Mouse (Mus musculus) bone marrow macrophage, adult 2 months (primary cell): ENCODE data around the gene Armc6. TPM values are rescaled to one million over a fixed set of nuclear protein-coding genes. Genes with fewer than 3 reads are reported as not detected.

Source experiments
- H3K27ac ChIP-seq: 2 replicates; pipeline ENCODE4 v1.5.1; 2012; ENCODE audit warnings: low read depth, low read length; ENCODE audit not compliant: insufficient read depth
- H3K4me1 ChIP-seq: 2 replicates; pipeline ENCODE4 v1.6.1; 2012; ENCODE audit warnings: low read length; ENCODE audit not compliant: control insufficient read depth, insufficient read depth
- H3K4me3 ChIP-seq: 2 replicates; pipeline ENCODE4 v1.5.1; 2012; ENCODE audit warnings: mild to moderate bottlenecking, low read length, moderate library complexity; ENCODE audit not compliant: insufficient read depth
- CTCF ChIP-seq: IDR thresholded peaks from 2 replicates; pipeline ENCODE4 v1.5.1; 2012; ENCODE audit warnings: low read depth, mild to moderate bottlenecking, low read length, moderate library complexity
- POLR2A ChIP-seq: IDR thresholded peaks from 2 replicates; pipeline ENCODE4 v1.6.1; 2012; ENCODE audit warnings: mild to moderate bottlenecking, low read depth, low read length, borderline replicate concordance
- polyA plus RNA-seq: library from polyadenylated mRNA; stranded (reverse); fragments of >200 nt; gene quantifications from 2 replicates; pipeline ENCODE4 v1.2.4, GENCODE M21; 2012; ENCODE audit not compliant: missing spikeins, insufficient read depth, insufficient read length

The Armc6 gene
- polyA plus RNA-seq, 1 experiment = 5.0 TPM

GRCm38 (mm10) chr8:70174079-70174478 lies 60.2 kb downstream of the Armc6 start:
- Histone ChIP-seq H3K4me1 (peaks cover 13% of the 10 kb centered on the region), H3K4me3 (no peak overlapping the region), H3K27ac (no peak overlapping the region)
- TF ChIP-seq POLR2A = no peak
- no peak for TF ChIP-seq CTCF

GRCm38 (mm10) chr8:70173320-70173719 lies 60.9 kb downstream of the Armc6 start:
- Histone ChIP-seq H3K27ac (no peak overlapping the region), H3K4me3 (no peak overlapping the region), H3K4me1 (peaks cover 13% of the 10 kb centered on the region)
- TF ChIP-seq CTCF (no peak), POLR2A (no peak)

GRCm38 (mm10) chr8:70172043-70172681 lies 62.1 kb downstream of the Armc6 start, which contains the start of gene Tmem161a:
TSS of gene Tmem161a (plus strand) at chr8:70172356.
- no peak for TF ChIP-seq CTCF
- no peak for TF ChIP-seq POLR2A
- Histone ChIP-seq H3K4me1 (peaks cover 13% of the 10 kb centered on the region), H3K27ac (peak within 1 kb of the TSS; percentile 33; the same call in 1 of the 2 replicates), H3K4me3 (peak within 1 kb of the TSS; percentile 78)

GRCm38 (mm10) chr8:70171240-70171639 lies 63.0 kb downstream of the Armc6 start:
- no peak for TF ChIP-seq CTCF
- TF ChIP-seq POLR2A = no peak
- Histone ChIP-seq H3K27ac (no peak overlapping the region), H3K4me1 (peaks cover 13% of the 10 kb centered on the region)

GRCm38 (mm10) chr8:70170748-70171147 lies 63.5 kb downstream of the Armc6 start:
- TF ChIP-seq CTCF = no peak
- TF ChIP-seq POLR2A = no peak
- no peak overlapping the region for H3K27ac ChIP-seq
- peaks cover 13% of the 10 kb centered on the region for H3K4me1 ChIP-seq
- no peak overlapping the region for H3K4me3 ChIP-seq

More at GRCm38 (mm10) chr8:70171240-70171639, 63.0 kb downstream of the Armc6 start:
- H3K4me3 ChIP-seq = peak overlapping the region; percentile 78; the same call in 1 of the 2 replicates

Other genes starting within 250 kb of the Armc6 start
- 36.5 and 36.9 TPM in 2 replicates for gene Gatad2a, start 238.1 kb downstream of the Armc6 start, polyA plus RNA-seq
- 47.2 and 51.1 TPM in 2 replicates for gene Mau2, start 191.7 kb downstream of the Armc6 start, polyA plus RNA-seq
- gene Sugp1, start 191.7 kb downstream of the Armc6 start, polyA plus RNA-seq = 23.4 and 25.5 TPM in 2 replicates
- gene Tm6sf2, start 161.5 kb downstream of the Armc6 start, polyA plus RNA-seq = not detected in 2 replicates
- gene Hapln4, start 151.0 kb downstream of the Armc6 start, polyA plus RNA-seq = not detected in 2 replicates
- not detected in 2 replicates for gene Ncan, start 113.6 kb downstream of the Armc6 start, polyA plus RNA-seq
- gene Nr2c2ap, start 103.1 kb downstream of the Armc6 start, polyA plus RNA-seq = 21.2 and 21.9 TPM in 2 replicates
- 13.5 and 15.8 TPM in 2 replicates for gene Rfxank, start 95.3 kb downstream of the Armc6 start, polyA plus RNA-seq
- 43.3 and 51.9 TPM in 2 replicates for gene Borcs8, start 95.0 kb downstream of the Armc6 start, polyA plus RNA-seq
- gene Mef2b, start 94.8 kb downstream of the Armc6 start, polyA plus RNA-seq = not detected in 2 replicates
- 27.5 and 28.1 TPM in 2 replicates for gene Tmem161a, start 62.1 kb downstream of the Armc6 start, polyA plus RNA-seq
- gene Slc25a42, start 22.2 kb downstream of the Armc6 start, polyA plus RNA-seq = 2.9 and 3.8 TPM in 2 replicates
- 24.3 and 26.5 TPM in 2 replicates for gene Sugp2, start 240 bp downstream of the Armc6 start, polyA plus RNA-seq
- gene Homer3, start 48.4 kb upstream of the Armc6 start, polyA plus RNA-seq = 27.4 and 29.3 TPM in 2 replicates
- 23.9 and 24.3 TPM in 2 replicates for gene Ddx49, start 68.0 kb upstream of the Armc6 start, polyA plus RNA-seq
- 119 and 139 TPM in 2 replicates for gene Cope, start 68.1 kb upstream of the Armc6 start, polyA plus RNA-seq
- gene Cers1, start 81.3 kb upstream of the Armc6 start, polyA plus RNA-seq = not detected in 2 replicates
- gene Gdf1, start 95.4 kb upstream of the Armc6 start, polyA plus RNA-seq = not detected in 2 replicates
- gene Upf1, start 118.8 kb upstream of the Armc6 start, polyA plus RNA-seq = 30.6 and 31.6 TPM in 2 replicates
- gene Comp, start 139.1 kb upstream of the Armc6 start, polyA plus RNA-seq = 1.1 and 1.2 TPM in 2 replicates
- 8.4 and 8.9 TPM in 2 replicates for gene Crtc1, start 205.1 kb upstream of the Armc6 start, polyA plus RNA-seq
- gene Klhl26, start 242.5 kb upstream of the Armc6 start, polyA plus RNA-seq = 10.8 and 10.9 TPM in 2 replicates